ENCODE assay signal across 7 mouse cellular contexts in genomic region chr5:15935831-15936710, GRCm38 (mm10). TPM values are rescaled to one million over a fixed set of nuclear protein-coding genes. Genes with fewer than 3 reads are reported as not detected.
DNase-seq lines count a peak whose midpoint lies in the region; ATAC-seq and TF ChIP-seq lines count a peak whose summit lies in the region.

No protein-coding gene starts in this region.

- H3K4me1 ChIP-seq in liver, embryonic 12.5 days: no peaks in the 10 kb centered on the region
- peaks cover 22% of the 10 kb centered on the region for H3K4me1 ChIP-seq in hindbrain, embryonic 10.5 days (replicated peaks)
- no peaks in the 10 kb centered on the region for H3K4me1 ChIP-seq in midbrain, postnatal 0 days (ENCODE audit: insufficient read depth, low read length)

- H3K9ac ChIP-seq in liver, embryonic 12.5 days: no peak overlapping the region
- peak overlapping the region; percentile 83 for H3K9ac ChIP-seq in midbrain, postnatal 0 days (replicated peaks; ENCODE audit: low read length, poor library complexity, severe bottlenecking)

- ATAC-seq in liver, embryonic 12.5 days: no peak
- no peak for ATAC-seq in midbrain, postnatal 0 days (ENCODE audit: low FRiP score)

- H3K9me3 ChIP-seq in liver, embryonic 12.5 days (replicated peaks): no peaks in the 10 kb centered on the region
- H3K9me3 ChIP-seq in hindbrain, embryonic 10.5 days: no peaks in the 10 kb centered on the region
- no peaks in the 10 kb centered on the region for H3K9me3 ChIP-seq in midbrain, postnatal 0 days (ENCODE audit: low read length)

- peaks cover 38% of the 10 kb centered on the region for H3K27me3 ChIP-seq in liver, embryonic 12.5 days (replicated peaks)
- peaks cover 97% of the 10 kb centered on the region for H3K27me3 ChIP-seq in hindbrain, embryonic 10.5 days (ENCODE audit: insufficient read depth, poor library complexity, severe bottlenecking)
- H3K27me3 ChIP-seq in midbrain, postnatal 0 days (ENCODE audit: insufficient read depth, low read length): 0 out of 2 replicates have a peak, but pooled peaks cover 4% of the 10 kb centered on the region

- DNase-seq in liver: no peak
- peak; percentile 17 for DNase-seq in embryo, embryonic 10 days (ENCODE audit: low spot score)
- peak; percentile 15 for DNase-seq in hindbrain, embryonic 10.5 days (ENCODE audit: low spot score)
- DNase-seq in midbrain, postnatal 0 days (ENCODE audit: low spot score): peak; percentile 22
- DNase-seq in urinary bladder, postnatal 10 days (ENCODE audit: low spot score): no peak
- DNase-seq in kidney, adult 18-20 months: no peak

- no peak for TF ChIP-seq CTCF in midbrain, postnatal 0 days (IDR thresholded peaks at IDR 0.05)

- 28% methylated on average over 14 of the region's 14 CpGs for WGBS in liver, embryonic 12.5 days (ENCODE audit: insufficient replicate concordance)
- 25% methylated on average over 14 of the region's 14 CpGs for WGBS in hindbrain, embryonic 10.5 days
- WGBS in midbrain, postnatal 0 days: 19% methylated on average over 14 of the region's 14 CpGs

- no peaks in the 10 kb centered on the region for H3K36me3 ChIP-seq in liver, embryonic 12.5 days
- no peaks in the 10 kb centered on the region for H3K36me3 ChIP-seq in hindbrain, embryonic 10.5 days
- no peaks in the 10 kb centered on the region for H3K36me3 ChIP-seq in midbrain, postnatal 0 days (ENCODE audit: insufficient read depth, low read length)

- H3K27ac ChIP-seq in liver, embryonic 12.5 days: no peak overlapping the region
- H3K27ac ChIP-seq in hindbrain, embryonic 10.5 days: peak overlapping the region; percentile 91; the same call in 1 of the 2 replicates
- H3K27ac ChIP-seq in midbrain, postnatal 0 days (ENCODE audit: low read depth, low read length): peak overlapping the region; percentile 96

- H3K4me2 ChIP-seq in liver, embryonic 12.5 days: peak overlapping the region; percentile 69; the same call in 1 of the 2 replicates
- H3K4me2 ChIP-seq in midbrain, postnatal 0 days (ENCODE audit: low read depth, low read length, poor library complexity, severe bottlenecking): peak overlapping the region; percentile 72

- no peak overlapping the region for H3K4me3 ChIP-seq in liver, embryonic 12.5 days
- peak overlapping the region; percentile 63 for H3K4me3 ChIP-seq in hindbrain, embryonic 10.5 days
- peak overlapping the region; percentile 69 for H3K4me3 ChIP-seq in midbrain, postnatal 0 days (ENCODE audit: low read depth, low read length)

RNA-seq across cellular contexts. Expression of gene Cacna2d1, which starts 1.6 kb away (rescaled TPM):
- 1.2 and 1.6 TPM in 2 replicates for polyA plus RNA-seq in liver, embryonic 12.5 days (2016; fragmentation: Nextera tagmentation; extraction: Ambion mirVana)
- polyA plus RNA-seq in hindbrain, embryonic 10.5 days (2016; fragmentation: Nextera tagmentation; extraction: Ambion mirVana): 7.2 and 15.0 TPM in 2 replicates
- 77.8 and 107 TPM in 2 replicates for total RNA-seq in midbrain, postnatal 0 days (2014; rRNA removed)
- polyA plus RNA-seq in midbrain, postnatal 0 days (2015; fragmentation: Nextera tagmentation; extraction: Ambion mirVana): 38.8 and 43.3 TPM in 2 replicates

Comparison
In these comparisons a context has a peak if more than half of its experiments do, and no peak if none do; other contexts are left out.
1. DNase-seq: peak in embryo, embryonic 10 days (single experiment), hindbrain, embryonic 10.5 days (single experiment) and midbrain, postnatal 0 days (single experiment); none in liver (single experiment), urinary bladder, postnatal 10 days (single experiment) and kidney, adult 18-20 months (single experiment).